Mouse (Mus musculus): ENCODE data around the gene Rcor1.
A peak's percentile ranks its signal among the peaks of the same experiment; 100 is the strongest.

Rcor1 gene

DNA sequence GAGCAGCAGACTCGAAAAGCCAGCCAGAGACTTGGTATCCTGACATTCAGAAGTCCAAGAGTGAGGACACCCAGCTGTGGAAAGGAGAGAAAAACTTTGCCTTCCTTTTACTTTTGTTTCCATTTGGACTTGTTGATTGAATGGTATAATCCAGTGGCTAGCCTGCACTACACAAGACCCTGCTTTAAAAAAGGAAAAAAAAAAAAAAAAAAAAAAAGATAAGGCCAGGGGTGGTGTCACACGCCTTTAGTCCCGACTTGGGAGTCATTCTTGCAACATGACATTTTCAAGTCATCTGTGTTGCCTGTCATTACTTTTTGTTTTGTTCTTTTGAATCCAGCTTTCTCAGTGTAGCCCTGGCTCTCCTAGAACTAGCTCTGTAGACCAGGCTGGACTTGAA, 17.6 kb upstream of the Rcor1 start:
- no peak for DNase-seq (ENCODE audit: low spot score)

DNA sequence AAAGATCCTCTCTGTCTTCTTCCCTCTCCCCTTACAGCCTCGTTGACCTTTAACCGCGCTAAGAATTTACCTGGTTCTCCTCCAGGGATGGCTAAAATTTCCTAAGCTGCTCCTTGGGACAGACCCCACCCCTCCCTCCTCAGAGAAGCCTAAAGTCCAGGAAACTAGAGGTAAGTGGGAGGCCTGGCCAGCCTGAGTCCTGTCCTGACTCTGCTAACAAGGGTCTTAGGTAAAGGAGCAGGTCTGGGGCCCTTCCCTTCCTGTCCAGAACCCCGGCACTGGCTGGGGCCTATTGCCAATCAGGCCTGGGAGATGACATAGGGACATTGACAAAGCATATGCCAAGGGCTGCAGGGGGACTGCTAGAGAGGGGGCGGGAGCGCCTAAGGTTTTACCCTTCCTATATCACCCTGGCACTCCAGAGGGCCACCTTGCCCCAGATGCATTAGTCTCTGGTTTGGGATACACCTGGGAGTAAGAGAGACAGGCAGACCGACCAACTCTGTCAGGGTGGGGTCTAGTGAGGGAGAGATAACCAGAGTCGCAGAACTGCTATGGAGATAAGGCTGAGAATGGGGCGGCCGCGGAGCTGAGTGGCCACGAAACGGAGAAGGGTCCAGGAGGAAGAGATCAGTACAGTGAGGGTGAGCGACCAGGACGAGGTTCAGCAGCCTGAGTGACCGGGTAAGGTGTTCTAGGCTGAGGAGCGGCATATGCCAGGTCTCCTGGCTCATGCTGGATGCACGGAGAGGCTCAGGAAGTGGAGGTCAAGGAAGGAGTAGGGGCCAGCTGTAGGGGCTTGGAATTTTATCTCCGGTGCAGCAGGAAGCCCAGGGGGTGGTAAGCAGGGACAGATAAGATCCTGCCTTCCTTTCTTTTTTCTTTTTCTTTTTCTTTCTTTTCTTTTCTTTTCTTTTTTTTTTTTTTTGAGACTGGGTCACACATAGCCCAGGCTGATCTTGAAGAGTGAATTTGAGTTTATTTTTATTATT, 10.7 kb upstream of the Rcor1 start:
- DNase-seq (ENCODE audit: low spot score): peak; percentile 34

DNA sequence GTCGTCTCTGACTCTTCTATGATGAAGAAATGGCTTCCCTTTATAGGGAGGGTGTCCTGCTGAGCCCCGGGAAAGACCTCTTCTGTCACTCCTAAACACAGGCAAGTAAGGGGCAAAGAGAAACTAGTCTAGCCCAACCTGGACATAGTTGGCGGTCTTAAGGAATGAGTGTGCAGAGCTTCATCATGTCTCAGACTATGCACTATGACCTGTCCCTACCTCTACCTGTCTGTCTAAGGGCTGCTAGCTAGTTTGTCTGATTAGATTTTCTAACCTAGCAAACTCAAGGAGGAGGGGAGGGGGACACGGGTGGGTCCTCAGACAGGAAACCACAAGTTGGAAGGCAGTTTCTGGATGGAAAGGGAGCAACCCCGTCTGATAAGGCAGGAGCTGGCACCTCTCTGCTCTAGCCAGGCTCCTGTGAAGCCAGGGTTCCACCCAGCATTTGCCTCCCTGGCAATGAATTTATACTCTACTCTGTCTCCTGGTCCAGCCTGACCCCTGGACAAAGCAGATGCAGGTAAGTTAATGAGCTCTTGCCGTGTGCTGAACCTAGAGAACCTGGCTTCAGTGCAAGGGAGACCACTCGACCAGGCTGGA, 9.8 kb upstream of the Rcor1 start:
- no peak for DNase-seq (ENCODE audit: low spot score)

DNA sequence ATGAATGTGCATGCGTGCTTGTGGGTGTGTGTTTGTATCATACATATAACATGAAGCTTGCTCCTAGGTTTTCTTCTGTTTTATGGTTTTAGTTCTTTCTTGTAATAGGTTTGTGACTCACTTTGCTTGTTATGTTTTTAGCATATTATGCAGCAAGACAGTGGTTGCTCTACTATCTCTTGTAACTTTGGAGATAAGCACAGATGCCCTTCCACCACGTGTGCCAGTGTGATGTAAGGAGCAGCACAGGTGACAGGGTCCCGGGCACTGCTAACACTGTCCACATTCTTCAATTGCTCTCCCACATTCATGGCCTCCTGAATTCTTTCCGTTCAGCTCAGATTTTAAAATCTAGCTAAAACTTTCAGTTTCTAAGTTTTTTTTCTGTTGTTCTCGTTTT, 6.3 kb upstream of the Rcor1 start:
- DNase-seq (ENCODE audit: low spot score): no peak

DNA sequence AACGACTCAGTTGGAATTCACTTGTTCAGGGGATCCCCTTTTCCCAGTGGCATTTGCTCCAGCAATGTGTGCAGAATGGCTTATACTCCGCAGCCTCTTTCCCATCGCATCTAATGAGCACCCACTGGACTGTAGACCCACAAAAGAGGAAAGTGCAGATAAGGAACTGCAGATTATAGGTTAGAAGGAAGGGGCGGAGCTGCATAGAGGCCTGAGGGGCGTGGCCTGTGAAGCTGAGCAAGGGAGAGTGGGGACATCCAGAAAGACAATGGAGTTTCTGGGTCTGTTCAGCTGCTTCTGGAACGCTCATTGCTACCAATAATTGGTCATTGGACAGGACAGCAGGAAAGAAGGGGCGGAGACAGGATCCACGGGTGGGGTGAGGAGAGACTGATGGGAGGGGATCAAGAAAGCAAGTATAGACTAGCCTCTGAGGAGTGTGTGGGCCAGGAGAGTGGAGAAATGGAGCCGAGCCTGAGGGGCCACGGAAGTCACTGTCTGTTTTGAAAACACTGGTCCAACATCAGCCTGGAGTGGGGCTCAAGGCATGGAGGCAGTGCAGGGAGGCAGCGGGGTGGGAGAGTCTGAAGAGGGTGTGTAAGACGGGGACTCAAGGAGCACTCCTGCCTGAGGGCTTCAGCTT, 3.8 kb upstream of the Rcor1 start:
- DNase-seq (ENCODE audit: low spot score): peak; percentile 47

DNA sequence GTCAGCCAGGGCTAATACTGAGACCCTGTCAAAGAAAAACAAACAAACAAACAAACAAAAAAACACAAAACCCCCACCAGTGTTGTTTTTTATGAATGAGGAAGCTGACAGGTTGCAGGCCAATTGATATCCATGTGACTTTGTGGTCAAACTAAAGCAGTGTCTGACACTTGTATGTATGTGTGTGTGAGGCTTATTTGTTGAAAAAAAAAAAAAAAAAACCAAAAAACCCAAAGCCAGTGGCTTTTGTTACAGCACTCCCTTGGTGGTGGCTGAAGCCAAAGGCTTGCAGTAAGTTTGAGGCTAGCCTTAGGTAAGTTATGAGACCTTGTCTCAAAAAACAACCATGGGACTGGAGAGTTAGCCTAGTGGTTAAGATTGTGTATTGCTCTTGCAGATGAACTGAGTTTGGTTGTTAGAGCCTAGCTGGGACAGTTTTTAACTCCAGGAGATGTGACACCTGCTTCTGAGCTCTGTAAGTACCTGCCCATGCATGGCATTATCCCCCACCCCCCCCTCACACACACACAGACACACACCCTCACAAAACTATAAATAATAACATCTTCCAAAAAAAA, 2.9 kb upstream of the Rcor1 start:
- DNase-seq (ENCODE audit: low spot score): no peak

DNA sequence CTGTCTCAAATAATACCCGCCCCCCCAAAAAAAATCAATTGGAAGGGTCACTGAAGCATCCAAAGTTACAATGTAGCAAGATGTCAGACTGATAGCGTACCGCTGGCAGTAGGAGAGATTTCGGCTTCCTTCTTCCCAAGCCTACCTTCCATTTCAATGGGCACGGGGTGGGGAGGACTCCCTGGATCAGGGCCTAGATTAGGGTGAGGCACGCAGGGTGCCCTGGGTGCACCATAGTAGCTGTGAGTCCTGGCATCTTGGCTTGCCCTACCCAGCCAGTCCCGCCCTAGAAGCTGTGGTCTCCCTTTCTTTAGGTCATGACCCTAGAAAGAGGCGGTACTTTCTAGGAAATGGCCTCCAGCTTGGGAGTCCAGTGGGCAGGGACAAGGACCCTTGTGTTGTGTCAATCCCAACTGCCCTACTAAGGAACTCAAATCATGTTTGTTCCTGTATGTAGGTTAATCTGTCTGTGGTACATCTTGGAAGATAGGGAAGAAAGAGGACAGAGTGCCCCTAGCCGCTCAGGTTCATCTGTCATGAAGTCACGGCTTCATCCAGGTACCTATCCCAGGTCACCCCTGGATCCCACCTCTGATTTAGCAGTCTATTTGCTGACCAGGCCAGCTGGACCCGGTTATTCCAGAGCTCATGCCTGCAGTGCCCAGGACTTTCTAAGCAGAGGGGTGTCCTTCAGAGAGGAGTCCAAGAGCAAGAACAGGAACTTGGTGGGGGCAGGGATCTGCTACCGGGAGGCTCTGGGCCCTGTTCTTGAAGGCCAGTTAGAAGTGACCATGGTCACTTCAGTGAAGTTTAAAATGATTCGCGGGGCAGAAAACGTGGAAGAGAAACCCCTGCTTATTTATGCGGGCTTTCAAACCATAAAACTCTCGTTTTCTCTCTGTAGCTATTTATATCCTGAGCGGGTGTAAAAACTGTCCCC, 1.6 kb upstream of the Rcor1 start:
- DNase-seq (ENCODE audit: low spot score): no peak

DNA sequence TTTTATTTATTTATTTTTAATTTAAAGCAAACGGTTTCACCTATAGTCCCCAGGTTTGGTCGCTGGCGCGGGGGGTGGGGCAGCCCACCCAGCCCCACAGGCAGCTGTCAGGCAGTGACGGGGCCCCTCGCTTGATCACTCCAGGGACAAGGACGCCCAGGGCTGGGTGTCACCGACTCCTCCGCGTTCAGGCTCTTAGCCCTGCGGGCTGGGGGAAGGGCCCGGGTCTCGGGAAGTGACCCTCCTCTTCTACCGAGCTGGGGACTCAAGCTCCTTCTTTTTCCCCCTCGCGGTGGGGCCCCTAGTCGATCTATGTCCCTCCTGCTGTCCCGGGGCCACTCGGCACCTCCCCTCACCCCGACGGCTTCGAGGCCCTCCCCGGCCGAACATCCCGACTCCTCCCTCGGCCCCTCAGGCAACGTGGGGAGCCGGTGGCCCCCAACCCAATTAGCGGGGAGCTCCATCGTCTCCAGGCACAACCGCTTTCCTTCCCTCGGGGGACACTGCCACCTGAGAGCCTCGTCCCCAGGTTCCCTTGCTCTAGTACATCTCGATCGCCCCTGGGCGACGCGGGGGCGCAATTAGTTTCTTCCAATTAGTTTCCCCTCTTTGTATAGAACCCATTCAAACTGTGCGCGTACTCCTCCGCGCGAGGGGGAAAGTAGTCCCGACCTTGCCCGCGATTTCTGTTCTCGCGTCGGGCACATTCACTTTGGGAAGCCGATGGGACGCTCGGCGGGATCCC, 748 bp upstream of the Rcor1 start:
- peak; percentile 48 for DNase-seq (ENCODE audit: low spot score)

DNA sequence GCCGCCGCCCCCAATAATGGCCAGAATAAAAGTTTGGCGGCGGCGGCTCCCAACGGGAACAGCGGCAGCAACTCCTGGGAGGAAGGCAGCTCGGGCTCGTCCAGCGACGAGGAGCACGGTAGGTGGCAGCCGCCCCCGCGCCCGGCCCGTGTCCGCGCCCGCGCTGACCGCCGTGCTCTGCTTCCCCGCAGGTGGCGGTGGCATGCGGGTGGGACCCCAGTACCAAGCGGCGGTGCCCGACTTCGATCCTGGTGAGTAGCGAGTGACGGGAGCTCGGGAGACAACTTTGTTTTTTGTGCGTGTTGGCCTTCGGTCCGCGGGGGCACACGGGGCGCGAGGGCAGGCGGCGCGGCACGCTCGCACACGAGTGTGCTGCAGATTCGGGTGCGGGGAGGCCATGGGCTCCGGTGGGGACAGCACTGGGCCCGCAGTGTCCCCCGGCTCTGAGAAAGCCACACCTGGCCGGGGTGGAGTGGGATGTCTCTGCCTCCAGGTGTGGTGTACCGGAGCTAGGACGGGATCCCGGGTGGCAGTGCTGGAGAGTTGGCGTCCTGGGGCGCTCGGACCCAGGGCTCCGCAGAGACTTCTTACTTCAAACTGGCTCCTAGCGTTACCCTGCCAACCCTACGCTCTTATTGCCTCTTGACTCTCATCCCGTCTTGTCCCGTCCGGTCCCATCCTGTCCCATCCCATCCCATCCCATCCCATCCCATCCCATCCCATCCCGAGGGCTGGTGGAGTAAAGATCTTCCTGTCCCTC, 800 bp downstream of the Rcor1 start:
- DNase-seq (ENCODE audit: low spot score): peak; percentile 45

DNA sequence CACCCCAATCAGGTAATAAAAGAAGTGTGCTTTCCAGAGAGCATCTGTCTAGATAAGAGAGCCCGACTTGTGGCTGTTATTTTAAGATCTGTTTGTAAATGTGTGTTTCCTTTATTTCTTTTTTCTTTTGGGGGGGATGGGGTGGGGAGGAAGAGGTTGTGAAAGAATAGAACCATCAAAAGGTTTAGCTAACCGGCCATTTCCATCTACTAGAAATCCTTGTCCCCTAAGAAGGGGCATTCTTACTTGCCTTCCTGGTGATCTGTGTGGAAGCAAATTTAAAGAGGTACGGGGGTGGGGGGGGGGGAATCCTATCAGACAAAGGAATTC, 1.3 kb downstream of the Rcor1 start:
- DNase-seq (ENCODE audit: low spot score): no peak

DNA sequence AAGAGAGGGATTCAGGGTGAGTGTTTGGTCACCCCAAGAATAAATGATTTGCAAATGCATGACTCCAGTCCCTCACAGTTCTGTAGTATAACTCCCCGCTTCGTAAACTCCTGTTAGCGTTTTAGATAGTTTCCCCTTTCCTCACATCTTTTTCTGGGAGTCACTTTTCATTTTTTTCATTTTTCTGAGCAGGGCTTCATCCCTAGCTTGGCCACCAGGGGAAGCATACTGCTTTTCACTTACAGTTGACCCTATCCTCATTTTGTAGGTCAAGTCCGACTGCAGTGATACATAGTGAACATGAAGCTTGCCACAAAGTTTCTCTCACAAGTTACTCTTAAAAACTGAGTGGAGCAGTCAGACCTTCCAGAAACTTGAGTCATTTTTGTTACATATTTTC, 2.0 kb downstream of the Rcor1 start:
- no peak for DNase-seq (ENCODE audit: low spot score)

DNA sequence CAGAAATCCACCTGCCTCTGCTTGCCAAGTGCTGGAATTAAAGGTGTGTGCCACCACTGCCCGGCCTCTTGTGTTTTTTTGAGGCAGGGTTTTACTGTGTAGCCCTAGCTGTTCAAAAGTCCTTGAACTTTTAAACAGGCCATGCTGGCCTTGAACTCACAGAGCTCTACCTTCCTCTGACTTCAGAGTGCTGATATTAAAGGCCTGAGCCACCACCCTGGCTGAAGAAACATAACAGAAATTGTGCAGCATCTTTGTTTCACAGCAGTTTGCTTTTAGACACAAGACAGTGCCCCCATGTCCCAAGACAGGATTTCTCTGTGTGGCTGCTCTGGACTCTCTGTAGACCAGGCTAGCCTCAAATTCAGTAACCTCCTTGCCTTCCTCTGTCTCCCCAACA, 3.2 kb downstream of the Rcor1 start:
- DNase-seq (ENCODE audit: low spot score): no peak

DNA sequence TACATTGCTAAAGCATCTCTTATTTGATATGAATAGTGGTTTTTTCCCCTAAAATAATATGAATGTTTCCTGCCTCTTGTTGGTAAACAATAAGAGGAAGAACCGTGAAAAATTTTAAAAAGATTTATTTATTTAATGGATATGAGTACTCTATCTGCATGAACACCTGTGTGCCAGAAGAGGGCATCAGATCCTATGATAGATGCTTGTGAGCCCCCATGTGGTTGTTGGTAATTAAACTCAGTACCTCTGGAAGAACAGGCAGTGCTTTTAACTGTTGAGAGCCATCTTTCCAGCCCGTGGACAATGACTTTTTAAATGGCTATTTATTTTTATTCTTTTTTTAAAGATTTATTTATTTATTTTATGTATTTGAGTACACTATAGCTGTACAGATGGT, 5.7 kb downstream of the Rcor1 start:
- DNase-seq (ENCODE audit: low spot score): no peak

DNA sequence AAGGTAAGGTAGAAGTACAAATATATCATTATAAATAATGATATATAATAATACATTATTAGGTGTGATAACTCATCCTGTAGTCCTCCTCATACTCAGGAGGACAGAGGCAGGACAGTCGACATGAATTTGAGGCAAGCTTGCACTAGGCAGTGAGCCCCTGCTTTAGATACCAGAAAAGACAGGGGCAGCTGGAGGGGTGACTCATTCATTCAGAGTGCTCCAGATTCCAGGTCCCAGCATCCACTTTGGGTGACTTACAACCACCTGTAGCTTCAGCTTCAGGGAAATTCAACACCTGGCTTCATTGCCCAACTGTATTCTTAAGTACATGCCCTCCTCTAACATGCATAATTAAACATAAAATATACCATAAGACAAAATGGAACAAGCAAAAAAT, 7.7 kb downstream of the Rcor1 start:
- DNase-seq (ENCODE audit: low spot score): no peak

DNA sequence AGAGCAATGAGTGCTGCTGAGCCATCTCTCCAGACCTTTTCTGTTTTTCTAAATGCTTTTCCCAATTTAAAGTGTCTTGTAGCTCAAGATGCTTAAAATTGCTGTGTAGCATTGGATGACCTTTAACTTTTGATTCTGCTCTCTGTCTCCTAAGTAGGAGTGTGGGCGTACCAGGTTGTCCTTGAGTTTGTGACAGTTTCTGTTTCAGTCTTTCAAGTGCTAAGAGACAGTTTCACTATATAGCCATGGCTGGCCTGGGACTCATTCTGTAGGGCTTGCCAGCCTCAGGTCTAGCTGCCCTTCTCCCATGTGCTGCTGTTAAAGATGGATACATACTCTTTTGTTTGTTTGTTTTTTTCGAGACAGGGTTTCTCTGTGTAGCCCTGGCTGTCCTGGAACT, 9.1 kb downstream of the Rcor1 start:
- DNase-seq (ENCODE audit: low spot score): no peak

DNA sequence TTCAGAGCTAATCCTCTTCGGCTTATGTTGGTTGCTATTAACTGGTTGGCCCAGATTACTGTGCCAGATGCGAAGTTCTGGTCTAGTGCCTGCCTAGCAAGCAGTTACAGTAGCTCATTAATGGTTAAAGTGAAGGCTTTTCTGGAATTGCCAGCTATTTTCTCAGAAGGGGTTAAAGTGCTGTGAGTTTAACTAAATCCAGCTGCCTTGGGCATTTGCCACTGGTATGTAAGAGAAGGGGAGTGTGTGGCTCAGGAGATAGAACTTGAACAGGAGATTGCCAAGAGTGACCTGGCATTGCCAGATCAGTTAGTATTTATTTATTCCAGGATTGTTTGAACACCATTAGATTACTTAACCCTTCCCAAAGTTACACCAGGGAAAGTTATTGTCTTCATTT, 11.1 kb downstream of the Rcor1 start:
- DNase-seq (ENCODE audit: low spot score): no peak

DNA sequence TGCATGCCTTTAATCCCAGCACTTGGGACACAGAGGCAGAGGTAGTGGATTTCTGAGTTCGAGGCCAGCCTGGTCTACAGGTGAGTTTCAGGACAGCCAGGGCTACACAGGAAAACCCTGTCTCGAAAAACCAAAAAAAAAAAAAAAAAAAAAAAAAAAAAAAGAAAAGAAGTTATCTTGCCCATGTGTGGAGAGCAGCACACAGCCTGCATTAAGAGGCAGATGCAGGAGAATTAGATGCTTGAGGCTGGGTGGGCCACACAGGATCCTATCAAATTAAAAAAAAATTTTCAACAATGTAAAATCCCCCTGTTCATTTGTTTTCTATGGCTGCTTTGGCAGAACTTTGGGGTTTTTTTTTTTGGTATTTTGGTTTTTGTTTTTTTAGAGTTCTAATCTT, 24.2 kb downstream of the Rcor1 start:
- DNase-seq (ENCODE audit: low spot score): no peak

DNA sequence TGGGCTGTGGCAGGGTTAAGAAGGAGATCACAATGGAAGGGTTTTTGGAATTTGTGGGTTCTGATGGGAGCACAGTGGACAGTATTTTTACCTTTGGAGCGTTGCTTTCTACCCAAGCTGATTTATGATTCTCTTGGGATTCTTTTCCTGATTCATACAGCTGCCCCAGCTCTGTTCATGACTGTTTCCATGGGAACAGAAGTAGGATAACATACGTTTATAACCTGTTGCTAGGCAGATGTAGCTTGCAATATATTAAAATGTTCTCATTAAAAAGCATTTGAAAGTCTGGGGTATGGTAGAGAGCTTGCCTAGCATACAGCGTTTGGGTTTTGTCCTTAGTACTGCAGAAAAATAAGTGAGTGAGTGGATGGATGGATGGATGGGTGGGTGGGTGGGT, 25.1 kb downstream of the Rcor1 start:
- no peak for DNase-seq (ENCODE audit: low spot score)

DNA sequence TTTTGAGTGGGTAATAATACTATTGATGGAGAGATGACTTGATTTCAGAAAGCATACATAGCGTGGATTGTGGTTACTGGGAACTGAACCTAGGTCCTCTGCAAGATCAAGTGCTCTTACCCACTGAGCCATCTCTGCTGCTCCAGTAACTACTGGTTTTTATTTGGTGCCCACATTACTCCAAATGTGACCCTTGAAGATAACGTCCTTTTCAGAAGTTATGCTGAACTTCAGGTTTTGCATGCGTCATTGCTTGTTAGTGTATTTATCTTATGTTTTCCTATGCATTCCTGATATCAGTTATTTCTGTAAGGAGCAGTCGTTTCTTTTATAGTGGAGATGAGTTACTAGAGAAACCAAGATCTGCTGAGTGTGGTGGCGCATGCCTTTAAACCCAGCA, 26.2 kb downstream of the Rcor1 start:
- no peak for DNase-seq (ENCODE audit: low spot score)

DNA sequence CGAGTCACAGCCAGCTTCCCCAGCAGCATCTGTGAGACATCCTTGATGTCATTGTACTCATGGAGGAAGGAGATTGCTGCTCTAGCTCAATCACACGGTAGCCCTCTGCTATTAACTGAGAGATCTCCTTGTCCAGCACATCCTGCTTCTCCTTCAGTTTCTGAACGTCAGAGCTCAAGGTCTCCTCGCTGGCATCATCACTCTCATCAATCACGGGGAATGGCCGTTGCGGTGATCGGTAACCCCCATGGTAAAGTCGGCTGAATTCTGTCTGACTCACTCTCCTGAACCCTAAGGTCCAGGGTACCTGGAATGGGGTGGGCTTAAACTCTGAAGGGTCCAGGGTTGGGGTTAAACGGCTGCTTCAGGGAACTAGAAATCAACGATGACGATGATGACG, 28.7 kb downstream of the Rcor1 start:
- no peak for DNase-seq (ENCODE audit: low spot score)
